Mouse (Mus musculus): ENCODE results near the gene Atp5e. TPM values are rescaled to one million over a fixed set of nuclear protein-coding genes. Genes with fewer than 3 reads are reported as not detected.

The Atp5e gene
- polyA plus RNA-seq (2015; fragmentation: Nextera tagmentation; extraction: Ambion mirVana) = 529 and 555 TPM in 2 replicates

DNA sequence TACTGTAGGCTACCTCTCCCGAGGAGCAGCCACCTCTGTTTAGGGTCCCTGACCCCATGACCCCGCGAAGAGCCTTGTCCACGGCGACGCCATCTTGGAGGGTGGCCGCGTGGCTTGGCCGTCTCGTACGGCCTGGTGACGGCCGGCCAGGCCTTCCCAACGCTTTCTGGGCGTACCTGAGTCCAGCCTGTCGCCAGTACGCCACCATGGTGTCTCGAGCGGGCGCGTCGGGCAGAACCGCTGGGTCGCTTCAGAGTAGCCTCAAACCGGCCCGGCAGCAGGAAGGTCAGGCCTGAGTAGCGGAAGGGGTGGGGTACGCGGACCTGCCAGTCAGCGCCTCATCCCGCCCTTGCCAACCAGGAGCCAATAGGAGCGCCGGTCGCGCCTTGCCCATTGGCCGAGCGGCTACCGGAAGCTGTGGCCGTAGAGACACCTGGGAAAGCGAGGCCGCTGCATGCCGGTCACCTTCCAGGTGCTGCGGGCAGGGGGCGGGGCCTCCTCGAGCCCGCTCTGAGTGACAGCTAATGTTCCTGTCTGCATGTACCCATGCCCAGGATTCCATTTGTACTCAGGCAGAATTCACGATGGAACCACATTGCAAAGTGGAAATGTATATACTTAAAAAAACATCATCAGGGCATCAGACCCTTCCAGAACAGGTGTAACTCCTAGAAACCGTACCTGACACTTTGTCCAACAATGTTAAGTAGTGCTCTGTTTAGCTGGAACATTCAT is at the start of gene Atp5e:
Atp5e (minus strand) TSS at position 317 of the 735 bp plus-strand sequence.
- H3K27me3 ChIP-seq (replicated peaks; ENCODE audit: control insufficient read depth, insufficient read depth, low read length) = no peaks in the 10 kb centered on the region
- peak within 1 kb of the TSS; percentile 87 for H3K4me2 ChIP-seq (ENCODE audit: low read length)
- H3K9ac ChIP-seq (replicated peaks; ENCODE audit: low read depth, low read length) = peak within 1 kb of the TSS; percentile 93
- WGBS = 3% methylated on average over 46 of the region's 48 CpGs
- peak within 1 kb of the TSS; percentile 97 for H3K4me3 ChIP-seq (replicated peaks; ENCODE audit: low read length)
- H3K36me3 ChIP-seq (ENCODE audit: control insufficient read depth, insufficient read depth) = peaks cover 10% of the 10 kb centered on the region; the same call in 1 of the 2 replicates
- H3K27ac ChIP-seq (ENCODE audit: low read length) = peak within 1 kb of the TSS; percentile 48; the same call in 1 of the 2 replicates
- H3K9me3 ChIP-seq (ENCODE audit: control insufficient read depth, low read length) = no peaks in the 10 kb centered on the region
- ATAC-seq = peak; percentile 100
- H3K4me1 ChIP-seq (replicated peaks; ENCODE audit: control insufficient read depth, insufficient read depth, low read length) = peaks cover 10% of the 10 kb centered on the region

GRCm38 (mm10) chr2:174509825-174510224 is 45.9 kb upstream of the Atp5e start:
- Histone ChIP-seq H3K4me3 (replicated peaks; ENCODE audit: low read length) (no peak overlapping the region), H3K27ac (ENCODE audit: low read length) (no peak overlapping the region), H3K4me2 (ENCODE audit: low read length) (no peak overlapping the region), H3K27me3 (replicated peaks; ENCODE audit: control insufficient read depth, insufficient read depth, low read length) (no peaks in the 10 kb centered on the region), H3K4me1 (replicated peaks; ENCODE audit: control insufficient read depth, insufficient read depth, low read length) (no peaks in the 10 kb centered on the region), H3K9ac (replicated peaks; ENCODE audit: low read depth, low read length) (no peak overlapping the region), H3K36me3 (ENCODE audit: control insufficient read depth, insufficient read depth) (no peaks in the 10 kb centered on the region), H3K9me3 (ENCODE audit: control insufficient read depth, low read length) (no peaks in the 10 kb centered on the region)
- no peak for ATAC-seq
- WGBS = 94% methylated on average over 8 of the region's 8 CpGs

GRCm38 (mm10) chr2:174507998-174508397 is 44.1 kb upstream of the Atp5e start:
- Histone ChIP-seq H3K36me3 (ENCODE audit: control insufficient read depth, insufficient read depth) (no peaks in the 10 kb centered on the region), H3K27ac (ENCODE audit: low read length) (no peak overlapping the region), H3K27me3 (replicated peaks; ENCODE audit: control insufficient read depth, insufficient read depth, low read length) (no peaks in the 10 kb centered on the region), H3K9me3 (ENCODE audit: control insufficient read depth, low read length) (no peaks in the 10 kb centered on the region), H3K4me1 (replicated peaks; ENCODE audit: control insufficient read depth, insufficient read depth, low read length) (no peaks in the 10 kb centered on the region), H3K4me2 (ENCODE audit: low read length) (no peak overlapping the region), H3K4me3 (replicated peaks; ENCODE audit: low read length) (no peak overlapping the region), H3K9ac (replicated peaks; ENCODE audit: low read depth, low read length) (no peak overlapping the region)
- 81% methylated on average over 4 of the region's 4 CpGs for WGBS
- no peak for ATAC-seq

DNA sequence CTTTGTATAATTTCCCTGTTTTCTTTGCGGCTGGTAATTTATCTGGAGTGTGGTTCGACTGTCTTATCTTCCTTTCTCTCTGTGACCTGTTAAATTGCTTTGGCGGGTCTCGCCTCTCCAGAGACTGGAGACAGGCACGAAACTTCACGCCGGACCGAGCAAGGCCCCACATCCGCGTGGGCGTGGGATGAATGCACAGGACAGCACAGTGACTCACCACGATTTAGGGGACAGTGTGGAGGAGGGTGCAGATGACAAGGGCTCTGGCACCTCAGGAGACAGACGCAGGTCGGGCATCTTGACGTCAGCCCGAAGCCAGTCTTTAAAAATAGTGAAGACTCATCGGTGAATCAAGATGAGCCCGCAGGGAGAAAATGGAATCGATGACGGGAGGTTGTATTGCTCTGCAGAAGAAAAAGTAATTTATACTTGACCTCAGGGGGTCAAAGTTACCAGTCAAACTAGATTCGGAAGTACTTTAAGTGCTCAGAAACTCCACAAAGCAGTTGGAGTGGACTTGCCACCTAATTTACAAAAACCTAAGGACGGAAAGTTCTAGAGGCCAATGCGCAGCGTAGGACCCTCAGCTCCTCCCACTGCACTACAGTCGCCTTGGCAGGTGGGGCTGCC is 39.0 kb upstream of the Atp5e start:
- H3K36me3 ChIP-seq (ENCODE audit: control insufficient read depth, insufficient read depth) = no peaks in the 10 kb centered on the region
- no peak overlapping the region for H3K27ac ChIP-seq (ENCODE audit: low read length)
- no peak overlapping the region for H3K4me2 ChIP-seq (ENCODE audit: low read length)
- H3K9me3 ChIP-seq (ENCODE audit: control insufficient read depth, low read length) = no peaks in the 10 kb centered on the region
- WGBS = 86% methylated on average over 25 of the region's 25 CpGs
- H3K4me1 ChIP-seq (replicated peaks; ENCODE audit: control insufficient read depth, insufficient read depth, low read length) = peaks cover 4% of the 10 kb centered on the region; the same call in 1 of the 2 replicates
- H3K9ac ChIP-seq (replicated peaks; ENCODE audit: low read depth, low read length) = no peak overlapping the region
- H3K27me3 ChIP-seq (replicated peaks; ENCODE audit: control insufficient read depth, insufficient read depth, low read length) = no peaks in the 10 kb centered on the region
- H3K4me3 ChIP-seq (replicated peaks; ENCODE audit: low read length) = no peak overlapping the region
- no peak for ATAC-seq

GRCm38 (mm10) chr2:174502321-174502720 is 38.4 kb upstream of the Atp5e start:
- H3K4me1 ChIP-seq (replicated peaks; ENCODE audit: control insufficient read depth, insufficient read depth, low read length) = peaks cover 4% of the 10 kb centered on the region; the same call in 1 of the 2 replicates
- no peaks in the 10 kb centered on the region for H3K36me3 ChIP-seq (ENCODE audit: control insufficient read depth, insufficient read depth)
- no peak overlapping the region for H3K4me3 ChIP-seq (replicated peaks; ENCODE audit: low read length)
- ATAC-seq = no peak
- H3K27ac ChIP-seq (ENCODE audit: low read length) = no peak overlapping the region
- no peaks in the 10 kb centered on the region for H3K27me3 ChIP-seq (replicated peaks; ENCODE audit: control insufficient read depth, insufficient read depth, low read length)
- 35% methylated on average over 5 of the region's 5 CpGs for WGBS
- H3K9ac ChIP-seq (replicated peaks; ENCODE audit: low read depth, low read length) = no peak overlapping the region
- no peaks in the 10 kb centered on the region for H3K9me3 ChIP-seq (ENCODE audit: control insufficient read depth, low read length)
- no peak overlapping the region for H3K4me2 ChIP-seq (ENCODE audit: low read length)

- Histone ChIP-seq H3K27ac (ENCODE audit: low read length) (no peak overlapping the region), H3K9ac (replicated peaks; ENCODE audit: low read depth, low read length) (no peak overlapping the region), H3K36me3 (ENCODE audit: control insufficient read depth, insufficient read depth) (no peaks in the 10 kb centered on the region), H3K4me3 (replicated peaks; ENCODE audit: low read length) (no peak overlapping the region), H3K9me3 (ENCODE audit: control insufficient read depth, low read length) (no peaks in the 10 kb centered on the region), H3K4me1 (replicated peaks; ENCODE audit: control insufficient read depth, insufficient read depth, low read length) (peaks cover 4% of the 10 kb centered on the region; the same call in 1 of the 2 replicates), H3K4me2 (ENCODE audit: low read length) (no peak overlapping the region), H3K27me3 (replicated peaks; ENCODE audit: control insufficient read depth, insufficient read depth, low read length) (no peaks in the 10 kb centered on the region)
- WGBS = 78% methylated on average over 8 of the region's 8 CpGs
- no peak for ATAC-seq
These were observed 37.6 kb upstream of the Atp5e start for GRCm38 (mm10) chr2:174501517-174501916.

DNA sequence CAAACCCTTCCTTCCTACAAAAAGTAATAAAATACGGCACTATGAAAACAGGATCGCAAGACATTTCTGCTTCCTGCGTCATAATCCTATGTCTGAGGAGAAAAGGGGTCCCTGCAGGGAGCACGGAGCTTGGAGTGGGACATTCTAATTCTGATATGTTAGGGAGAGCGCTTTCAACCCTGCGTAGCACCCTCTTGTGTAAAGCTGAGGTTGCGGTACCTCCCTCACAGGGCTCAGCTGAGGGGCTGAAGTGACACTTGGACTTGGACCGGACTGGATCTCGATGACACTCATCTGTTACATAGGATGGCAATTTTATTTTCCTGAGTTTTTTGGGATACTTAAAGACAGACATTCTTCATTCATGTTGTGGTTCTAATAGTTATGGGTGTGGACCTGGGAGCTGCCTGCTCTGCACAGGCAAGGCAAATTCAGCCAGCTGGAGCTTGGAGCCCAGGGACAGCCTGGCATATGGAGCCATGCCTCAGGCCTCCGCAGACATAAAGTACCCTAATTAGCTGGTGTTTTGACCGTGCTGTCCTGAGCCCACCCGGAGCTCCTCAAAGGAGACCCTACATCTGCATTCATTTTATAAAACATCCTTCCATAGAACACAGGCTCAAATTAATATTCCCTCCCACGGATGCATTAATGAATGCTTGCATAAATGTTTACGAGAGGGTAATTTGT is 37.1 kb upstream of the Atp5e start:
- peak; percentile 66; the same call in 1 of the 2 replicates for ATAC-seq
- Histone ChIP-seq H3K9me3 (ENCODE audit: control insufficient read depth, low read length) (no peaks in the 10 kb centered on the region), H3K36me3 (ENCODE audit: control insufficient read depth, insufficient read depth) (no peaks in the 10 kb centered on the region), H3K27me3 (replicated peaks; ENCODE audit: control insufficient read depth, insufficient read depth, low read length) (no peaks in the 10 kb centered on the region), H3K4me3 (replicated peaks; ENCODE audit: low read length) (no peak overlapping the region), H3K4me1 (replicated peaks; ENCODE audit: control insufficient read depth, insufficient read depth, low read length) (peaks cover 4% of the 10 kb centered on the region; the same call in 1 of the 2 replicates), H3K4me2 (ENCODE audit: low read length) (no peak overlapping the region), H3K9ac (replicated peaks; ENCODE audit: low read depth, low read length) (no peak overlapping the region), H3K27ac (ENCODE audit: low read length) (no peak overlapping the region)
- 68% methylated on average over 14 of the region's 14 CpGs for WGBS

DNA sequence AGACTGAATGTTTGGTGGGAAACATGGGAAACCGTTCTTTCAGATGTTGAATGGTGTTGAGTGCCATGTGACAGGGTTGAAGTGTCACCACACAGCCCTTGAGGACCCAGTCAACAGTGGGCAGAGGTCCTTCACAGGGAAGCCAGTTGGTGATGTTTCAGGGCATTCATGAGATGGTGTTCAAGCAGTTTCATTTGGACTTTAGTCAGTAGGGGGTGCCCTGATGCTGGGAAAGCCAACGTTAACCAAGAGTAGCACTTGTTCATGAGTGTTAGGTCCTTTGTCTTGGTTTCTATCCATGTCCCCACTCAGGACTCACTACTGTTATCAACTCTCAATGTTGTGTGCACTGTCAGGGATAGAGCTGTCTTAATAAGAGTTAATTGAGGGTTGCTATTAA is 29.0 kb upstream of the Atp5e start:
- Histone ChIP-seq H3K27me3 (replicated peaks; ENCODE audit: control insufficient read depth, insufficient read depth, low read length) (no peaks in the 10 kb centered on the region), H3K4me2 (ENCODE audit: low read length) (no peak overlapping the region), H3K36me3 (ENCODE audit: control insufficient read depth, insufficient read depth) (no peaks in the 10 kb centered on the region), H3K9me3 (ENCODE audit: control insufficient read depth, low read length) (no peaks in the 10 kb centered on the region), H3K4me3 (replicated peaks; ENCODE audit: low read length) (no peak overlapping the region), H3K9ac (replicated peaks; ENCODE audit: low read depth, low read length) (no peak overlapping the region), H3K27ac (ENCODE audit: low read length) (no peak overlapping the region), H3K4me1 (replicated peaks; ENCODE audit: control insufficient read depth, insufficient read depth, low read length) (no peaks in the 10 kb centered on the region)
- no peak for ATAC-seq
- WGBS = 64% methylated on average over 2 of the region's 2 CpGs

DNA sequence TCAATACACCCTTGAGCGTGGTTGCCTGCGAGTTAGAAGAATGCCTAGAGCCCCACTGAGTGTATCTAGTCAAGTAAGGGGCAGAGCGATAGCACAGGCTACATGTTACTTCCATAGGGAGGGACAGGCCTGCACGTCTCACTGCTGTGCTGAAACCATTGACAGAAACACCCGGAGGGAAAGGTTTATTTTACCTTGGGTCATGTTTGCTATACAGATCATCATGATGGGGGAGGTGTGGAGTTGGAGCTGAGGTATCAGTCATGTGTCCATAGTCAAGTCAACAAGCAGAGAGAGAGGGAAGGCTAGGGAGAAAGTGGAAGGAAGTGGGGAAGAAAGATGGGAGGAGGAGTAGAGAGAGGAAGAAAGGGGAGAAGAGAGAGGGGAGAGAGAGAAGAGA is 23.1 kb upstream of the Atp5e start:
- no peak overlapping the region for H3K27ac ChIP-seq (ENCODE audit: low read length)
- no peak overlapping the region for H3K4me3 ChIP-seq (replicated peaks; ENCODE audit: low read length)
- H3K9me3 ChIP-seq (ENCODE audit: control insufficient read depth, low read length) = no peaks in the 10 kb centered on the region
- no peaks in the 10 kb centered on the region for H3K4me1 ChIP-seq (replicated peaks; ENCODE audit: control insufficient read depth, insufficient read depth, low read length)
- no peaks in the 10 kb centered on the region for H3K27me3 ChIP-seq (replicated peaks; ENCODE audit: control insufficient read depth, insufficient read depth, low read length)
- no peaks in the 10 kb centered on the region for H3K36me3 ChIP-seq (ENCODE audit: control insufficient read depth, insufficient read depth)
- no peak overlapping the region for H3K4me2 ChIP-seq (ENCODE audit: low read length)
- ATAC-seq = no peak
- H3K9ac ChIP-seq (replicated peaks; ENCODE audit: low read depth, low read length) = no peak overlapping the region
- 88% methylated on average over 5 of the region's 5 CpGs for WGBS
